Mouse (Mus musculus) stomach, postnatal 0 days (tissue): ENCODE data around the gene Dennd2d. TPM values are rescaled to one million over a fixed set of nuclear protein-coding genes. Genes with fewer than 3 reads are reported as not detected.

Source experiments
- ATAC-seq: fragments of 200-750 bp; cut with Nextera tagmentation; 2 replicates; pipeline ENCODE4 v1.8.0; 2017; ENCODE audit not compliant: low FRiP score, low TSS enrichment
- DNase-seq: peaks from one replicate; pipeline ENCODE4 v3.0.0-alpha.2; 2016; ENCODE audit warnings: low spot score
- H3K27ac ChIP-seq: fragments of 300-500 bp; sonication (generic); replicated peaks from 2 replicates; pipeline ENCODE4 v1.5.1; 2014; ENCODE audit warnings: mild to moderate bottlenecking, control low read depth
- H3K27me3 ChIP-seq: fragments of 300-500 bp; sonication (generic); 2 replicates; pipeline ENCODE4 v1.6.1; 2014; ENCODE audit warnings: low read length; ENCODE audit not compliant: control insufficient read depth, insufficient read depth
- H3K36me3 ChIP-seq: fragments of 300-500 bp; sonication (generic); 2 replicates; pipeline ENCODE4 v1.6.1; 2014; ENCODE audit warnings: low read length, mixed read lengths; ENCODE audit not compliant: control insufficient read depth, insufficient read depth
- H3K4me1 ChIP-seq: fragments of 300-500 bp; sonication (generic); replicated peaks from 2 replicates; pipeline ENCODE4 v1.6.1; 2014; ENCODE audit warnings: antibody characterized with exemption; ENCODE audit not compliant: control insufficient read depth, insufficient read depth
- H3K4me2 ChIP-seq: fragments of 300-500 bp; sonication (generic); replicated peaks from 2 replicates; pipeline ENCODE4 v1.6.1; 2014; ENCODE audit warnings: low read depth, mild to moderate bottlenecking, control low read depth, moderate library complexity
- H3K4me3 ChIP-seq: fragments of 300-500 bp; sonication (generic); 2 replicates; pipeline ENCODE4 v1.5.1; 2014; ENCODE audit warnings: low read depth, low read length, control low read depth
- H3K9ac ChIP-seq: fragments of 300-500 bp; sonication (generic); 2 replicates; pipeline ENCODE4 v1.6.1; 2014; ENCODE audit warnings: mild to moderate bottlenecking, low read length, control low read depth, mixed read lengths
- H3K9me3 ChIP-seq: fragments of 300-500 bp; sonication (generic); 2 replicates; pipeline ENCODE4 v1.6.1; 2016; ENCODE audit warnings: low read length; ENCODE audit not compliant: control insufficient read depth
- CTCF ChIP-seq: IDR thresholded peaks from 2 replicates; pipeline ENCODE4 v1.5.1; 2016; ENCODE audit warnings: antibody characterized with exemption, low read depth, mild to moderate bottlenecking, moderate library complexity
- EP300 ChIP-seq: optimal IDR thresholded peaks from 2 replicates; pipeline ENCODE3; 2016; ENCODE audit warnings: antibody characterized with exemption
- WGBS: fragments of 180-500 bp; shearing (Covaris S2); extraction: QIAGEN DNeasy Blood & Tissue Kit; methylation state at CpG from one replicate; pipeline ENCODE4 v1.1.7; 2014; 5-methylcytosine and 5-hydroxymethylcytosine counted together
- polyA plus RNA-seq: library from polyadenylated mRNA; unstranded; fragments of >200 nt; fragmentation: Nextera tagmentation; extraction: Ambion mirVana; gene quantifications from 2 replicates; pipeline ENCODE4 v1.2.1, GENCODE M21; 2015

Dennd2d gene
- polyA plus RNA-seq, 1 experiment from 2014 or later, result 27.7 TPM

DNA sequence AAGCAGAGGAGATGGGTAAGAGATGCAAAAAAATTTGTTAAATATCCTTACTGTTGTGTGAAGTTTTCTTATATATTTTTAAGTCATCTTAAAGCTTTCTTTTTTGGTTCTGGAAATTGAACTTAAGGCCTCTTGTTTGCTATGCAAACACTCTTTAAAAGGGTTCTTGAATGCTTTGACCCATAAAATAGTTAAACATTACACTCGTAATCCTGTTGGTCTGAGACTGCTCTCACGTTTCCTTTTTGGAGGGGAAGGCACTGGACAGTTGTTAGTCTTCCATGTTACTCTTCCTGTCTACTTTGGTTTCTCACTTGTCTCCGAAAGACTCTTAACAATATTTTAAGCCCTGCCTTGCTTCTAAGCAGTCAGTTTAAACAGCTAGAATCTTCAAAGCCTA lies 66.8 kb downstream of the Dennd2d start:
- H3K4me1 ChIP-seq, result 0 out of 2 replicates have a peak, but pooled peaks cover 4% of the 10 kb centered on the region
- H3K4me2 ChIP-seq, result peak overlapping the region; percentile 53
- H3K4me3 ChIP-seq, result peak overlapping the region; percentile 92
- TF ChIP-seq EP300 (no peak), CTCF (no peak)
- H3K9ac ChIP-seq, result no peak overlapping the region
- H3K36me3 ChIP-seq, result peaks cover 3% of the 10 kb centered on the region; the same call in 1 of the 2 replicates
- no peak for ATAC-seq
- no peaks in the 10 kb centered on the region for H3K9me3 ChIP-seq
- no peak for DNase-seq
- WGBS, result 8% methylated on average over 3 of the region's 3 CpGs
- no peaks in the 10 kb centered on the region for H3K27me3 ChIP-seq
- H3K27ac ChIP-seq, result no peak overlapping the region

Other genes starting within 250 kb of the Dennd2d start
- 0.07 TPM in 1 of 2 replicates, not detected in the other for gene Chil6, start 76.2 kb upstream of the Dennd2d start, polyA plus RNA-seq
- gene Dram2, start 65.4 kb downstream of the Dennd2d start, polyA plus RNA-seq, result 89.1 and 90.2 TPM in 2 replicates
- gene Cept1, start 65.4 kb downstream of the Dennd2d start, polyA plus RNA-seq, result 68.9 and 69.3 TPM in 2 replicates
- gene Lrif1, start 202.6 kb downstream of the Dennd2d start, polyA plus RNA-seq, result 9.6 and 10.5 TPM in 2 replicates